Mouse (Mus musculus): ENCODE data around the gene Wdr62.

GRCm38 (mm10) chr7:30265935-30266334, 14.3 kb downstream of the Wdr62 start:
- TF ChIP-seq POLR2A (IDR thresholded peaks at IDR 0.05; ENCODE audit: low read depth, low read length): no peak
- no peak for TF ChIP-seq CTCF (IDR thresholded peaks at IDR 0.05; ENCODE audit: borderline replicate concordance, insufficient read depth, low read length)

All from embryonic fibroblast, embryonic 13.5 days (primary cell).